Mouse (Mus musculus) layer of hippocampus, postnatal 25 days (tissue): ENCODE data around the gene Slco1a6. TPM values are rescaled to one million over a fixed set of nuclear protein-coding genes. Genes with fewer than 3 reads are reported as not detected.
"Not testable (repeated sequence)": the region's sequence is repeated elsewhere in the genome, so short reads cannot be mapped to it uniquely, and the experiment has no call there.

Experiments
- DNase-seq, 2 experiments: peaks; one replicate each; pipeline ENCODE4 v3.0.0; 2022; ENCODE audit warnings: mixed read lengths in 2 of 2, low spot score in 1 of 2; ENCODE audit errors: extremely low spot score in 1 of 2
- total RNA-seq, 2 experiments: library from RNA; stranded (reverse); gene quantifications; 2 replicates each; pipeline ENCODE4 v1.2.3; 2021

Slco1a6 gene
- 1 to 10 TPM in 1 of 2 experiments, under 1 TPM in 1; 0.69 to 1.2 TPM for total RNA-seq

- no peak for DNase-seq
These were observed at the start of gene Slco1a6 for GRCm38 (mm10) chr6:142208421-142208820. TSS of gene Slco1a6 (minus strand) at chr6:142208521.

- not testable (repeated sequence) for DNase-seq
These were observed 42.5 kb upstream of the Slco1a6 start for GRCm38 (mm10) chr6:142250738-142251307.

- no peak for DNase-seq
These were observed 36.7 kb upstream of the Slco1a6 start for GRCm38 (mm10) chr6:142245065-142245464.

GRCm38 (mm10) chr6:142239468-142239867 lies 31.1 kb upstream of the Slco1a6 start:
- DNase-seq: no peak

GRCm38 (mm10) chr6:142220138-142220537 lies 11.8 kb upstream of the Slco1a6 start:
- no peak for DNase-seq

GRCm38 (mm10) chr6:142211821-142212220 lies 3.5 kb upstream of the Slco1a6 start:
- no peak for DNase-seq

- DNase-seq: no peak
These were observed 1.4 kb upstream of the Slco1a6 start for GRCm38 (mm10) chr6:142209749-142210148.

GRCm38 (mm10) chr6:142200524-142200923 lies 7.8 kb downstream of the Slco1a6 start:
- no peak for DNase-seq

GRCm38 (mm10) chr6:142194245-142194644 lies 14.1 kb downstream of the Slco1a6 start:
- DNase-seq: no peak

GRCm38 (mm10) chr6:142191962-142192361 lies 16.4 kb downstream of the Slco1a6 start:
- no peak for DNase-seq

GRCm38 (mm10) chr6:142187426-142187825 lies 20.9 kb downstream of the Slco1a6 start:
- no peak for DNase-seq

GRCm38 (mm10) chr6:142185868-142186415 lies 22.4 kb downstream of the Slco1a6 start:
- DNase-seq: no peak

- DNase-seq: no peak
These were observed 44.9 kb downstream of the Slco1a6 start for GRCm38 (mm10) chr6:142163406-142163805.

- DNase-seq: no peak
These were observed 47.1 kb downstream of the Slco1a6 start for GRCm38 (mm10) chr6:142161171-142161570.

GRCm38 (mm10) chr6:142154081-142154480 lies 54.2 kb downstream of the Slco1a6 start:
- DNase-seq: peak in 1 of 2 experiments; percentile 15

GRCm38 (mm10) chr6:142148371-142148770 lies 60.0 kb downstream of the Slco1a6 start:
- no peak for DNase-seq

GRCm38 (mm10) chr6:142111667-142112305 lies 96.5 kb downstream of the Slco1a6 start:
- no peak for DNase-seq

- no peak for DNase-seq
These were observed 117.2 kb downstream of the Slco1a6 start for GRCm38 (mm10) chr6:142091126-142091525.

GRCm38 (mm10) chr6:142058281-142058680 lies 150.0 kb downstream of the Slco1a6 start:
- DNase-seq: not testable (repeated sequence)

- no peak for DNase-seq
These were observed 160.6 kb downstream of the Slco1a6 start for GRCm38 (mm10) chr6:142047689-142048088.

GRCm38 (mm10) chr6:142045746-142046145 lies 162.6 kb downstream of the Slco1a6 start:
- DNase-seq: no peak

GRCm38 (mm10) chr6:142041896-142042295 lies 166.4 kb downstream of the Slco1a6 start:
- DNase-seq: no peak
